Mouse (Mus musculus) frontal cortex, postnatal 36 days (tissue): ENCODE data around the gene Gja1.
"Not testable (repeated sequence)": the region's sequence is repeated elsewhere in the genome, so short reads cannot be mapped to it uniquely, and the experiment has no call there.

Experiments
- DNase-seq, 2 experiments: peaks; one replicate each; pipeline ENCODE4 v3.0.0; 2022; ENCODE audit warnings: low spot score in 2 of 2

Gene Gja1

DNA sequence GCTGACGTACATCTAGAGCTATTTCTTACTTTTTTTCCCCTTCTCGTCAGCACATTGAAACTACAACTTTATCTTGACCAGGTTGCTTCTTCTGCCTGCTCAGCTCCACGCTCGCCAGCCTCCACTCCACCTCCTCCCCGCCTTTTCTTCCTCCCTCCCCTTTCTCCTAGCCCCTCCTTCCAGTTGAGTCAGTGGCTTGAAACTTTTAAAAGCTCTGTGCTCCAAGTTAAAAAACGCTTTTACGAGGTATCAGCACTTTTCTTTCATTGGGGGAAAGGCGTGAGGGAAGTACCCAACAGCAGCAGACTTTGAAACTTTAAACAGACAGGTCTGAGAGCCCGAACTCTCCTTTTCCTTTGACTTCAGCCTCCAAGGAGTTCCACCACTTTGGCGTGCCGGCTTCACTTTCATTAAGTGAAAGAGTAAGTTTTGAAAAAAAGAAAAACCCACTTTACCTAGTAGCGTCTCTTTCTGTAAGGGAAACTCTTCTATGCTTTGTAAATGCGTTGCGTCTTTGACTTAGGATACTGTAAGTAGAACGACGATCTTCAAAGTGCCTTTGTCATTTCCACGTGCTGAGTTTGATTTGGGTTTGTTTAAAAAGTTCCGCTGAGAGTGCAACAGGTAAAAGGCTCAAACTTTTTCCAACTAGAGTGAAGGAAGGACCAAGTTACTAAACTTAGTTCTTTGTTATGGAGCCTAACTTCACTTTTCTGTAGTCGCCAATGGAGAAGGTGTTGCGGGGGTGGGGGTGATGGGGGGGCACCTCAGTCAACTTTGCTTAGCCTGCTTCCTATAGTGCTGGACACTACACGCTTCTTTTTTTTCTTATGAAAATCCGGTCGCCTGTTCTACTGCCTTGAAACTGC, at the start of gene Gja1:
Gene Gja1, plus strand, starts transcription at position 234 of the 869 bp plus-strand sequence.
- peak in 1 of 2 experiments; percentile 8 for DNase-seq

DNA sequence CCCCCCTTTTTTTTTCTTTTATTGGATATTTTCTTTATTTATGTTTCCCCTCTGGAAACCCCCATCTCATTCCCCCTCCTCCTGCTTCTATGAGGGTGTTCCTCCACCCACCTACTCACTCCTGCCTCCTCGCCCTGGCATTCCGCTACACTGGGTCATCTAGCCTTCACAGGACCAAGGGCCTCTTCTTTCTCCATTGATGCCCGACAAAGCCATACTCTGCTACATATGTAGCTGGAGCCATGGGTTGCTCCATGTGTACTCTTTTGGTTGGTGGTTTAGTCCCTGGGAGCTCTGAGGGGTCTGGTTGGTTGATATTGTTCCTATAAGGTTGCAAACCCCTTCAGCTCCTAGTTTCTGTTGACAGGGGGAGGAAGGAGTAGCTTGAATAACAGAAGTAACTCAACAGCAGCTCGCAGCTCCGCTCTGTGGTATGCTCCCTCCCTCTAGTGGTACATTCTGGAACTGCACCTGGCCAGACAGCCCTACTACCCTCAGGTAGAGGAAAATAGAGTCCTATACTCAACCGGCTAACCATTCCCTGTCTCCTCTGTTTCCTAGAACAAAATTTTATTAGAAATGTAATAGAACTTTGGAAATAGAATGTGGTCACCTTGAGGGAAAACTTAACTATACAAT, 38.2 kb upstream of the Gja1 start:
- peak; percentile 84 to 90 for DNase-seq

DNA sequence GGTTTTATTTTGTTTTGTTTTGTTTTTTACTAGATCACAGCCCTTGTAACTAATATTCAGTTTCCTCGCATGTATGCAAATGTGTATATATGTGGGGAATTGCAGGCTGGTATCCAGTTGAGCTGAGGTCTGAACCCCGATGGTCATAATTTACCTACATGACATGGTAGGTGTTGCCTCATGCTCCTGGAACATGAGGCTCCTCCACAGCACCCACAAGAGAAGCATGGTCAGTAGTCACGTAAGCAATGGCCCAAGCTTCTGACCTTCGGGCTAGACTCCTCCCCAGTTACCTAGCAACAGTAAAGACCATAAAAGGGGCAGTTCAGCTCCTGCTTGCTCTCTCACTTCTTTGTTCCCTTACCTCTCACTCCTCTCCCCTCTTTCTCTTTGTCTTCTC, 16.7 kb upstream of the Gja1 start:
- no peak for DNase-seq

DNA sequence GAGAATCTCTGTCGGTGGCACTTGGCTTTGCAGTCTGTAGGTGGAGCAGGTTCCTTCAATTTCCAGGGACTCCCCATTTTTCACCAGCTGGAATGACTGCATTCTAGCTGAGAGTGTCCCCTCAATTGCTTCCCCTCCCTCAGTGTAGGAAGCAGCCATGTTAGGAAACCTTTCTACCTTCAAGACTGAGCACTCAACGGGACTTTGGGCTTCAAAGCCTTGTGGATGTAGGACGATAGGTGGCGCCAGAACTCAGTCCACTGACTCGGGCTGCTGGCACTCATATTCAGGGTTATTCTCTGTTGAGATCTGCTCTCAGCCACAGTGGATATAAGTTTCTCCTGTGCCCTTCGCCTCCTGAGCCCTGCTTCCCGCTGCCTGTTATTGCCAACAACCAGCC, 8.1 kb upstream of the Gja1 start:
- DNase-seq = peak; percentile 68 to 84

DNA sequence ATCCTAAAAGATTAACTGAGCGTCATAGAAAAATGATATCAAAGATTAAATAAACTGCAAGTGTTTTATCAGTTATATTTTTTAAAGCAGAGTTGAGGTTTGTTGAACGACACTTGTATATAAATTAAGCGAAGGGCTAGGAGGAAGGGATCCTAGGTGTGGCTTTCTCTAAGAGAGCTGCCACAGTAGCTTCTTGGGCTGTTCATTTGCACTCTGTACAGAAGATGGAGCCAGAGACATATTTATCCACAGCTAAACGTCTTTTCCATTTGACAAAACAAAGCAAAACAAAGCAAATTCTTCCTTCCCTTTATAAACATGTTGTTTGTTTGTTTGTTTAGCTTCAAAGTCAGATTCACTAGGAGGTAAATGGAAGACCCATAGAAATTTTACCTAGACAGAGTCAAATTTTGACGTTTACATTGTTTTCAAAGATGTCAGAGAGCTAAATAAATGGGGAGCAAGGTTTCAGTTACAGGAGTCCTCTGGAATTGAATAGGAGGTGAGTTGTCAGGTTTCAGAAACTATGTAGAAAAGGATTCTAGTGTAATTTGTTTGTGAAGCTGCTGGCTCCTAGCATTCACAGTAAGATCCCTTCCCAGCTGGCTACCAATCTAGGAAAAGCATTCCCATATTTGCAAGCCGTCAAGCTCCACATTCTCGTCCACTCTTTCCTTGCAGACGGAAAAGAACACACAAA, 4.0 kb upstream of the Gja1 start:
- DNase-seq = peak in 1 of 2 experiments; percentile 14

DNA sequence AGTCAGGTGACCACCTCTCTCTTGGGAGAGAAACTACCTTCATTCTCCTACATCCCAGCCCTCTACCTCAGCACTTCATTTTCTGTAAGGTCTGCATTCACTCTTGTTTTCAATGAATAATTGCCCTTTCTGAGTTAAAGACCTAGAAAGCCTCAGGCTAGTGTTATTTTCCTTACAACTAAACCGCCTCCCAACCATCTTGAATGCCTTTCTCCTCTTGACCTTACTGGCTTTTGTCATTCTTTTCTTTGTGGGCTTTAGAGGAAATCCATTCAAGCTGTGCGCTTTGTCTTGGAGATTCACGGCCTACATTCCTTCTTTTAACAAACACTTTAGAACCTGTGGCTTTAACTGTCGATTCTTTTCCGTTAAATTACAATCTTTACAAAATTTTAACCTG, 3.0 kb upstream of the Gja1 start:
- no peak for DNase-seq

DNA sequence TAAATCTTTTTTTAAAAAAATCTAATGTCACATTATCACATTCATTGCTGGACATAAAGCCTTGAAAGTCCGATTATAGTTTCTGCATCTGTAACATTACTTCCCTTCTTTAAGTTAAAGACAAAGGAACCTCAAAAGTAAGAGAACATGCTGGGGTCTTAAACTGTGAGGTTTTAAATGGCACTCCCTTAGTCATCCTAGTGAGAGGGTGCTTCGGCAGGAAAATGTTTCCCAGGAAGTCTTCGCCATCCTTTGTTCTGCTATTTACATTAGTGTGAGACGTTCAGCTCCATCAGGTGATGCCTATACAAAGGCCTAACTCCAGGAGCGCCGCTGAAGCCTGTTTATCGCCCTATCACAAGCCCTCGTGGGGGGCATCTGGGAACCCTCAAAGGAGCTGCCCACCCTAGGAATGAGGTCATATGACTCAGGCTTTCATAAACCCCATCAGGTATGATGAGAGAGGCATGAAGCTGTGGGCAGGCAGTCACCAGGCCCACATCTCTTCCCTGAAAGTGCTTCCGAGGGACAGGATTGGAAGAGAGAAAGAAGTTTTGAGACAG, 1.1 kb upstream of the Gja1 start:
- DNase-seq = no peak

DNA sequence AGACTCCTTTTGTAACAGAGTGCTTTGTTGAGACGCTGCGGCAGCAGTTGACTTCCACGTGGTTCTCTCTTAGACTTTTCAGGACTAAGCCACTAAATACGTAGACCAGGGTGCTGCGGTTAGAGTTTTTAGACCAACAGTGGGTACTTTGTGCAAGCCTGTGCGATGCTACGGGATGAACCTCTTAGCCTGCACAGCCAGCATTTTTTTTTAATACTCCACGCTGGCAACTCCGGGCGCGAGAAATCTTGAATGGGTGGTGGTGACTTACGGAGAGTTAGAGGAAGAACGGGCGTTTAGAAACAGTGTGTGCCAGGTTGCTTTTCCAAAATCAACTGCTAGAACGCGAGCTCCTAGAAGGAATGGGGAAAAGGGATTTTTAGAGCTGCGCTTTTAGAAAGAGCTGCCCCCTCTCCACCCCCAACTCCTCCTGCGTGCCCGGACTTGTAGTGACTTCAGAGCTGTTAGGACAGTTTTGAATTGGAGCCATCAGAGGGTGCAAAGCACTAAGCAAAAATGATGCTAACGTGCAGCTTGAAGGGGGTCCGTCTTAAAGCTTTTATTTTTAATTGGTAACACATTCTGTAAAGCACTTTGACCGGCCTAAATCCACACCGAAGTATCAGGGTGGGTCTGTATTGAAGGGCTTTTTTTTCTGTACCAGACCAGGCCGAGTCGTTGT, 977 bp downstream of the Gja1 start:
- peak in 1 of 2 experiments; percentile 10 for DNase-seq

DNA sequence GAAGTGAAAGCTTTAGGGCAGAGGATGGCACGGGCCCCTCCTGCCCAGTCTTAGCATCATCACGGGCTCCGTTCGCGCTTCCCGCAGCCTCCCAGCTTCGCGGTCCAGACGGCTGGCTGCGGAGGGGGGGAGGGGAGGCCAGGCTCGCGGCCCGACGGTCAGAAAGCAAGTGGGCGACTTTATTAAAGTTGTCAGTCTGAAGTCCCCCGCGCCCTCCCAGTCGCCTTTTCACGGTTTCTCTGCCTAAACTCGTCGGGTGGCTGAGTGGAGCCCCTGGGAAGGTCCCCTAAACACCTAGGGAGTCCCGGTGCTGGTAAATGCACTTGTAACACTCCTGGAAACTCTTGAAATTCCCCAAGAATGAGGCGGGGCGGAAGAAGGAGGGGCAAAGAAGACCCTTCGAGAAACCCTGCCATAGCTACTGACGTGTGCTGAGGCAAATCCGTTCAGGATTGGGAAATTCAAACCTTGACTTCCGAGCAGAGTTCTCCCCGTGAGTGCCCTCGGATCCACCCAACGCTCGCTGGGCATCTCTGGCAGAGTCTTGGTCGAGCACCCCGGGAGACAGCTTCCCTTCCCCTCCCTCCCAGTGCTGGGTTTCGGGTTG, 1.6 kb downstream of the Gja1 start:
- DNase-seq = peak; percentile 17 to 19

DNA sequence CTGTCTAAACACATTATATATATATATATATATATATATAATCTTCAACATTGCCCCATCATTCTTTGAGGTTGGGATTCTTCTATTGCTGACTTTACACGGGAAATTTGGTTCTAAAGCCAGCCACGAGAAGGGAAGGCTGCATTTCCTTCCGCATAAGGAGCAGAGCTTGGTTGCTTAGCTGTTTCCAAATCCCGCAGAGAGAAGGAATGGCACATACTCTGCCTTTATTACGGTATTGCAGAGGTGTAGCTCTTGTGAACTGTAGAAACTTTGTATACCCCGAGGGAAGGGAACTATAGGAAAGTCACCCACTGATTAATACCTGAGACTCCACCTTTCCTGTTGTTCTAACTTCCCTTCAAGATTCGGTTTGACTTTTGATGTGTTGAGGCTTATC, 2.6 kb downstream of the Gja1 start:
- no peak for DNase-seq

DNA sequence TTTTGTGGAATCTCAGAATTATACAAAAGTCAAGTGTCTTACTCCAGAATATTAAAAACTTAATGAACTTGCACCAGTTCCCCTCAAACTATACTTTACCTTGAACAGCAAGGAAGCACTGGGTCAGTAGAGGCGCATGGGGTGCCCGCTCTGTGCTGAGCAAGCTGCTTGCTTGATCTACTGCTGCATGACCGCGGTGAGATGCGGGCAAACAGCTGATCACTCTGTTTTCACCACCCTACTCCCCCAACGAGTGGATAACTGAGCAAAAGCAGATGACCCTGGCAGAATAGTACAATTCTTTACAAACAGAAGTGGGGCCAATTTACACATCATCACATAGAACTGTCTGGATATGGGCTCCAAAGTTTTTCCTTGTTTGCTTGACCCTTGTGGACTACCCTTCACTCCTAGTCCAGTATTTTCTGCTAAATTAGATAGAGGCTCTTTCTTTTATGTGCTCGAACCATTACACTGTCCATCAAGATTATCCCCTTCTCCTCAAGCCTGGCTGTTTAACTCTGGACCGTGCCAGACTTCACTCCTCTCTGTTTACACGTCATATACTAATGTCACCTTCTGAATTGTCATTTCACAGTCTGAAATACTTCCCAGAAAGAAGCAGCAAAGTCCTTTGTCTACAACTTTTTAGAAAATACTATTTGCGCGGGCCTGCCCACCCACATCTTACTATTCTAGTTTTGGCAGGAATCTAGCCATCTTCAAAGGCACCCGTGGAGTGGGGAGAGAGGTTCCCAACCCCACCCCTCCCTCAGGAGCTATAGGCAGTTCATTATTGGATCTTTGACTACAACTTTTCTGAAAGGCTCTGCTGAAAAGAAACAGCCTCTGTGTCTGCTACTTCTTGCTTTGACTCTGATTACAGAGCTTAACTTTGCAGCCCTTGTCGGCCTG, 8.3 kb downstream of the Gja1 start:
- DNase-seq = no peak

DNA sequence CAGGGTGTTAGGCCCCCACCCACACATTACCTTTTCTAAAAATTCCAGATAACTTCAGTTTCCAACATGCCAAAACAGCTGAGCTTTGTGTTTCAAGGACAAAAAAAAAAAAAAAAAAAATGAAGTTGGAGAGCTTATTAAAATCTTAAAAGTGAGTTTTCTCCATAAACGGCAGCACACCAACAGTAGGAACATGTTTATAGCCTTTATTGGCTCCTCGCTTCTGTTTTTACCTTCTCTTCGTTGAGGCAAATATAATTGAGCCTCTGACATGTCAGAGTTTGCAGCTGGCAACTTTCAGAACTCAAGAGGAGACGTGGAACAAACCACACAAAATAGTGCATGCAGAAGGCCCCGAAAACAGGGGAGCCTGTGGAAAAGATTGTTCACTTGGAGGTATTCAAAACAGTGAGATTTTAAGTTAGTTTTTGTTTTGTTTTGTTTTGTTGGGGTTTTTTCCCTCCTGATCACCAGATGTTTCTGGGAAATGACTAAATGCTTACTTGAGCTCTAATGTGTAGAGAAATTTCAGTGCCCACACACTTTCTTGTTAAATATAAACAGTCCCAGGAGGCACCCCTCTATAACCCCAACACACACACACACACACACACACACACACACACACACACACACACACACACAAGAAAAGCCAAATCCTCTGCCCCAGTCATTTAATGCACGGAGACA, 16.1 kb downstream of the Gja1 start:
- no peak for DNase-seq

DNA sequence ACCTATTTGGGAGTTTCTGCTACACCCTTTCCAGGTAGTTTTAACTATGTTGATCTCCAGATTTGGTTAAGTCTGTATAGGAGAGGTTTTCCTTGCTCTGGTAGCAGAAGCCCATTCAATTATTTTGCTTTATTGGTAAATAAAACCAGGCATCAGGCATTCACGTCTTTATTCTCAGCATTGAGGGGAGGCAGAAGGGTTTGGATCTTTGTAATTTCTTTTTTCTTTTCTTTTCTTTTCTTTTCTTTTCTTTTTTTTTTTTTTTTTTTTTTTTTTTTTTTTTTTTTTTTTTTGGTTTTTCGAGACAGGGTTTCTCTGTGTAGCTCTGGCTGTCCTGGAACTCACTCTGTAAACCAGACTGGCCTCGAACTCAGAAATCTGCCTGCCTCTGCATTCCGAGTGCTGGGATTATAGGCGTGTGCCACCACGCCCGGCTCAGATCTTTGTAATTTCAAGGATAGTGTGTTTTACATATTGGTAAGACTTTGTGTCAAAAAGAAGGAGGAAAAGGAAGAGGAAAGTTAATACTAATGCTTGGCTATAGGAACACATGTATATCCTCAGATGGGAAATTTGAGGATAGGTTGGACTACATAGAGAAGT, 16.8 kb downstream of the Gja1 start:
- DNase-seq = not testable (repeated sequence)

DNA sequence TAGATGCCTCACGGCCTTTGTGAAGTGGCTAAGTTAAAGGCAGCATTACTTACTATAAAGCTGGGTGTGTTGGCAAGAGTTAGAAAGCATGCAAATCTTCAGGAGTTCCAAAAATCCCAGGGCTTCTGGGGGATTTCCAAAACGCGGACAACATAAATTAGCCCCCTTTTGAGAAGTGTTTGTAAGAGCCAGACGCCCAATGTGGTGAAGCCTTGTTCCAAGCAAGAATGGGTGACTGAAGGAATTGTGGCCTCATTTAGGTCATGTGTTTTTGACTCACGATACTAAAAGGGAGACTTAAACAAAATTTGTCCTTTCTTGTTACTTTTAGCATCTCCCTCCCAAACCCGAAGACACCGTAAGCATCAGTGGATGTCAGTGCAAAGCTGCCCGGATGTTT, 20.7 kb downstream of the Gja1 start:
- no peak for DNase-seq

DNA sequence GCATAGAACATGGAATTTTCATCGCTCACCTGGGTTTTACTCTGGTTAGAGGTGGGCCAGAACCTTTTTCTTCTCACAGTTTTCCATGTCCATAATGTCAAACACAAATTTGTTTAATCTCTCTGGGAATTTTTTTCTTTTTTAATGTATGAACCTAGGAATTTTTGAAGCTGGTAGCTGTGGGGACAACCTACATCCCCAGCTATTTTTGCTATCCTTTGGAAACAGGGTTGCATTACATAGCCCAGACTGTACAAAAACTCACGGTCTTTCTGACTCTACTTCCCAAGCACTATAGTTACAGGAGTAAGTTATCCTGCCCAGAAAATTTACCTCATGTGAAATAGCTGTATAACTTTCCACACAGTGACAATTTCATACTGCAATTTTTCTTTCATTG, 21.2 kb downstream of the Gja1 start:
- no peak for DNase-seq

DNA sequence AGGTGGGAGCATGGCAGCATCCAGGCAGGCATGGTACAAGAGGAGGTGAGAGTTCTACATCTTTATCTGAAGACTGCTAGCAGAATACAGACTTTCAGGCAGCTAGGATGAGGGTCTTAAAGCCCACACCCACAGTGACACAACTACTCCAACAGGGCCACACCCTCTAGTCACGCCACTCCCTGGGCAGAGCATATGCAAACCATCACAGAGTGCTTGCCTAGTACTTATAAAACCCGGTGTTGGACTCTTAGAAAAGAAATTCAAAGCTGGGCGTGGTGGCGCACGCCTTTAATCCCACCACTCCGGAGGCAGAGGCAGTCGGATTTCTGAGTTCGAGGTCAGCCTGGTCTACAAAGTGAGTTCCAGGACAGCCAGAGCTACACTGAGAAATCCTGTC, 24.3 kb downstream of the Gja1 start:
- not testable (repeated sequence) for DNase-seq

DNA sequence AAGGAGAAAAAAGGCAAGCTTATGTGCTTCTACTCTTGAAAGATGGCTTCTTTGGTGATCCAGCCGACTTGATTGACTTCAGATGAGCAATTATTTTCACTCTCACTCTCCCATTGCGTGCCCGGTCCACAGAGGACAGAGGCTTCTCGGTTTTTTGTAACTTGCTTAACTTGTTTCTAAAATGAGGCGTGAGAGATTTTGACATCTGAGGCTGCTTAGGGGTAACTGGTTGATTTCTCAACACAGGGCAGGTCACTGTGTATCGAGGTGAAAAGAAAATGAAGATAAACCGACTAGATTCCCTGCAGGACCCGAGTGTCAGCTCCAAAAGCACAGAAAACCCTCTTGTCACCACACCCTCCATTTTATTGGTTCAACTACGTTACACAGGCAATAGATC, 28.8 kb downstream of the Gja1 start:
- no peak for DNase-seq

DNA sequence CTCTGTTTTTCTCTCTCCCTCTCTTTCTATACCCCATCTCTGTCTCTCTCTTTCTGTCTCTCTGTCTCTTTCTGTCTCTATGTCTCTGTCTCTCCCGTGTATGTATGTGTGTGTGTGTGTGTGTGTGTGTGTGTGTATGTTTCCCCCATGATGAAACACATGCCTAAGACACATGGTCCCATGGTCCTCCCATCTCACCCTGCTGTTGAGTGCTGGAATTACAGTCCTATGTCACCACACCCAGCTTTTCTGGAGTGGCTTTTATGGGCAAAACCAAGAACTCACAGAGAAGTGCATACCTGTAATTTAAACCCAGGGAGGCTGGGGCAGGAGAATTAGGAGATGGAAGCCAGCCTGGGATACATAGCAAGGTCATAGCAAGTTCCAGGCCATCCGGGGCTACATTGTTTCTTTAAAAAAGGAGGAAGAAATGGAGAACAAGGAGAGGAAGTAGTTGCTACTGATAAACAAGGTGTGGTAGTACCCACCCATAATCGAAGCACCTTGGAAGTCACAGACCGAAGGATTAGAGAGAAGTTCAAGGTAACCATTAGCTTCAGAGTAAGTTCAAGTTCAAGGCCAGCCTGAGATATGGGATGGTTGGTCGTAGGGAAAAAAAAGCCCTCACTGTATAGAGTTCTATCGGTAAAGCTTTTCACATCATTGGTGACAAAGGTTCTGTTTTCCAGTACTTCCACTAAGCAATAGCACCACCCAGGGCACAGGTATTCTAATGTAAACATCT, 29.4 kb downstream of the Gja1 start:
- no peak for DNase-seq
